Mouse (Mus musculus): ENCODE results near the gene Odf3b. TPM values are rescaled to one million over a fixed set of nuclear protein-coding genes. Genes with fewer than 3 reads are reported as not detected.

Odf3b gene
- polyA plus RNA-seq, 1 experiment = not detected

DNA sequence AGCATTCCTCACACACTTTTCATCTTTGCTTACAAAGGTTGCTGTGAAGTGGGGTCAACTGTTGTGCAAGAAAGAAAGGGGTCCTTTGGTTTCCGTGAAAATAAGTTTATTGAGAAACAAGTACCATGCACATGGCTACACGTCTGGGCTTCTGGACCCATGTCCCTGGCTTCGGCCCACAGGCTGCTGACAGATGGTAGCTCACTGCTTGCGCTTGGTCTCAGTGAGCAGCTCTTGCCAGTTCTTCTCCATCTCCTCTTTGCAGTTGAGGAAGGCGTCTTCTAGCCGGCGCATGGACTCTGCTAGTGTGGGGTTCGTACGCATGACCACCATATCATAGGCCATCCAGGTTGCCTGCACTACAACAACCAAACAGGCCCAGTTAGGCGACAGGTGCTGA is 11.0 kb upstream of the Odf3b start:
- no peak for TF ChIP-seq MYOD1 (IDR thresholded peaks at IDR 0.05; ENCODE audit: control insufficient read depth in 1 of 3, insufficient read length in 2 of 3, low read depth in 2 of 3)
- no peak for TF ChIP-seq USF1 (IDR thresholded peaks at IDR 0.05; ENCODE audit: low read depth)
- TF ChIP-seq MYOG (IDR thresholded peaks at IDR 0.05; ENCODE audit: control insufficient read depth in 1 of 3, insufficient read depth in 1 of 3, insufficient read length in 2 of 3, low read depth in 2 of 3) = no peak
- no peak for TF ChIP-seq CEBPB (IDR thresholded peaks at IDR 0.05; ENCODE audit: insufficient read depth, poor library complexity, severe bottlenecking)
- TF ChIP-seq E2F4 (IDR thresholded peaks at IDR 0.05; ENCODE audit: insufficient read depth) = no peak
- no peak for TF ChIP-seq POLR2AphosphoS2 (IDR thresholded peaks at IDR 0.05; ENCODE audit: insufficient read length, low read depth)
- TF ChIP-seq REST (IDR thresholded peaks at IDR 0.05; ENCODE audit: insufficient read depth, insufficient read length) = no peak
- TF ChIP-seq MAX (IDR thresholded peaks at IDR 0.05; ENCODE audit: low read depth) = no peak
- no peak for TF ChIP-seq TCF3 (IDR thresholded peaks at IDR 0.05; ENCODE audit: insufficient read length, low read depth)
- TF ChIP-seq SRF (IDR thresholded peaks at IDR 0.05; ENCODE audit: control insufficient read depth, insufficient read length, low read depth) = no peak
- TF ChIP-seq TCF12 (IDR thresholded peaks at IDR 0.05; ENCODE audit: insufficient read depth, poor library complexity, severe bottlenecking) = no peak
- no peak overlapping the region for H3K4me3 ChIP-seq
- H3K4me2 ChIP-seq (ENCODE audit: low read depth) = no peak overlapping the region
- no peaks in the 10 kb centered on the region for H3K36me3 ChIP-seq (ENCODE audit: control insufficient read depth, insufficient read depth)
- H3K27me3 ChIP-seq (ENCODE audit: control insufficient read depth, insufficient read depth, insufficient read length) = peaks cover 68% of the 10 kb centered on the region
- no peak overlapping the region for H3ac ChIP-seq (ENCODE audit: control insufficient read depth, insufficient read length)
- no peaks in the 10 kb centered on the region for H3K79me2 ChIP-seq (ENCODE audit: control insufficient read depth, insufficient read depth)

GRCm38 (mm10) chr15:89387127-89387526 is 8.0 kb upstream of the Odf3b start:
- Histone ChIP-seq H3K79me2 (ENCODE audit: control insufficient read depth, insufficient read depth) (no peaks in the 10 kb centered on the region), H3K4me3 (no peak overlapping the region), H3K27me3 (ENCODE audit: control insufficient read depth, insufficient read depth, insufficient read length) (peaks cover 85% of the 10 kb centered on the region), H3K36me3 (ENCODE audit: control insufficient read depth, insufficient read depth) (no peaks in the 10 kb centered on the region), H3ac (ENCODE audit: control insufficient read depth, insufficient read length) (no peak overlapping the region), H3K4me2 (ENCODE audit: low read depth) (no peak overlapping the region)
- TF ChIP-seq TCF3 (IDR thresholded peaks at IDR 0.05; ENCODE audit: insufficient read length, low read depth) = no peak
- no peak for TF ChIP-seq MYOG (IDR thresholded peaks at IDR 0.05; ENCODE audit: control insufficient read depth in 1 of 3, insufficient read depth in 1 of 3, insufficient read length in 2 of 3, low read depth in 2 of 3)
- TF ChIP-seq CEBPB (IDR thresholded peaks at IDR 0.05; ENCODE audit: insufficient read depth, poor library complexity, severe bottlenecking) = no peak
- no peak for TF ChIP-seq POLR2A (IDR thresholded peaks at IDR 0.05; ENCODE audit: insufficient read length, low read depth)
- no peak for TF ChIP-seq REST (IDR thresholded peaks at IDR 0.05; ENCODE audit: insufficient read depth, insufficient read length)
- no peak for TF ChIP-seq E2F4 (IDR thresholded peaks at IDR 0.05; ENCODE audit: insufficient read depth)
- TF ChIP-seq USF1 (IDR thresholded peaks at IDR 0.05; ENCODE audit: low read depth) = no peak
- TF ChIP-seq SRF (IDR thresholded peaks at IDR 0.05; ENCODE audit: control insufficient read depth, insufficient read length, low read depth) = no peak
- no peak for TF ChIP-seq POLR2AphosphoS2 (IDR thresholded peaks at IDR 0.05; ENCODE audit: insufficient read length, low read depth)
- no peak for TF ChIP-seq TCF12 (IDR thresholded peaks at IDR 0.05; ENCODE audit: insufficient read depth, poor library complexity, severe bottlenecking)
- no peak for TF ChIP-seq MYOD1 (IDR thresholded peaks at IDR 0.05; ENCODE audit: control insufficient read depth in 1 of 3, insufficient read length in 2 of 3, low read depth in 2 of 3)
- TF ChIP-seq MAX (IDR thresholded peaks at IDR 0.05; ENCODE audit: low read depth) = no peak

- Histone ChIP-seq H3K27me3 (ENCODE audit: control insufficient read depth, insufficient read depth, insufficient read length) (peaks cover 65% of the 10 kb centered on the region), H3K4me2 (ENCODE audit: low read depth) (no peak within 1 kb of the TSS), H3K36me3 (ENCODE audit: control insufficient read depth, insufficient read depth) (no peaks in the 10 kb centered on the region), H3K4me3 (no peak within 1 kb of the TSS), H3ac (ENCODE audit: control insufficient read depth, insufficient read length) (no peak within 1 kb of the TSS), H3K79me2 (ENCODE audit: control insufficient read depth, insufficient read depth) (no peaks in the 10 kb centered on the region)
- TF ChIP-seq USF1 (IDR thresholded peaks at IDR 0.05; ENCODE audit: low read depth) (no peak), REST (IDR thresholded peaks at IDR 0.05; ENCODE audit: insufficient read depth, insufficient read length) (no peak), MYOD1 (IDR thresholded peaks at IDR 0.05; ENCODE audit: control insufficient read depth in 1 of 3, insufficient read length in 2 of 3, low read depth in 2 of 3) (no peak), POLR2A (IDR thresholded peaks at IDR 0.05; ENCODE audit: insufficient read length, low read depth) (no peak), MAX (IDR thresholded peaks at IDR 0.05; ENCODE audit: low read depth) (no peak), TCF3 (IDR thresholded peaks at IDR 0.05; ENCODE audit: insufficient read length, low read depth) (no peak), CEBPB (IDR thresholded peaks at IDR 0.05; ENCODE audit: insufficient read depth, poor library complexity, severe bottlenecking) (no peak), SRF (IDR thresholded peaks at IDR 0.05; ENCODE audit: control insufficient read depth, insufficient read length, low read depth) (no peak), TCF12 (IDR thresholded peaks at IDR 0.05; ENCODE audit: insufficient read depth, poor library complexity, severe bottlenecking) (no peak)
Observed at GRCm38 (mm10) chr15:89384617-89385016, 5.5 kb upstream of the Odf3b start, which contains the start of gene Klhdc7b. Klhdc7b (plus strand) TSS chr15:89384917.

DNA sequence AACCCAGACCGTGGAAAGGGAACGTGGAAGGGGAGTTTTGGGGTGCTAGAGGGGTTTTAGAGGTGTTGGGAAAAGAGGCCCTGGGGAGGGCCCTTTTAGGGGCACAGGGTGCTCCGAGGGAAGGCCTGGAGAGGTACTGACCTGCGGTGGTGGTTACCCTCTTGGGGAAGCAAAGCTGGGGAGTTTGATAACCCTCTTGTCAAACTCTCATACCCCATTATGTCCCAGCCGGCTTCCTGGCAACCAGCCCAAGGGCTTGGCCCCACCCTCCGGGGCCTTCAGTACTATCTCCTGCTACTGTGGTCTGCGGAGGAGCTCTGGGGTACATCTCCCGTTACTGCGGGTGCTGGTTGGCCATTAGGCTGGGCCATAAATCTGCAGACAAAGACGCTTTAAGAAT is 347 bp upstream of the Odf3b start:
- TF ChIP-seq TCF12 (IDR thresholded peaks at IDR 0.05; ENCODE audit: insufficient read depth, poor library complexity, severe bottlenecking) (no peak), MAX (IDR thresholded peaks at IDR 0.05; ENCODE audit: low read depth) (no peak), USF1 (IDR thresholded peaks at IDR 0.05; ENCODE audit: low read depth) (no peak), TCF3 (IDR thresholded peaks at IDR 0.05; ENCODE audit: insufficient read length, low read depth) (no peak), SRF (IDR thresholded peaks at IDR 0.05; ENCODE audit: control insufficient read depth, insufficient read length, low read depth) (no peak), MYOD1 (IDR thresholded peaks at IDR 0.05; ENCODE audit: control insufficient read depth in 1 of 3, insufficient read length in 2 of 3, low read depth in 2 of 3) (no peak), E2F4 (IDR thresholded peaks at IDR 0.05; ENCODE audit: insufficient read depth) (no peak), REST (IDR thresholded peaks at IDR 0.05; ENCODE audit: insufficient read depth, insufficient read length) (no peak), CEBPB (IDR thresholded peaks at IDR 0.05; ENCODE audit: insufficient read depth, poor library complexity, severe bottlenecking) (no peak)
- H3K79me2 ChIP-seq (ENCODE audit: control insufficient read depth, insufficient read depth) = no peaks in the 10 kb centered on the region
- H3K36me3 ChIP-seq (ENCODE audit: control insufficient read depth, insufficient read depth) = no peaks in the 10 kb centered on the region
- peaks cover 53% of the 10 kb centered on the region for H3K27me3 ChIP-seq (ENCODE audit: control insufficient read depth, insufficient read depth, insufficient read length)
- no peak overlapping the region for H3ac ChIP-seq (ENCODE audit: control insufficient read depth, insufficient read length)
- H3K4me3 ChIP-seq = no peak overlapping the region
- H3K4me2 ChIP-seq (ENCODE audit: low read depth) = no peak overlapping the region
